Comparison of ENCODE assay signal across 8 mouse cellular contexts in genomic region chr14:20836905-20837376, GRCm38 (mm10). TPM values are rescaled to one million over a fixed set of nuclear protein-coding genes. Genes with fewer than 3 reads are reported as not detected.
DNase-seq lines count a peak whose midpoint lies in the region; ATAC-seq and TF ChIP-seq lines count a peak whose summit lies in the region.

No protein-coding gene starts in this region.

- no peak for TF ChIP-seq POLR2A in lung, adult 2 months (IDR thresholded peaks at IDR 0.05; ENCODE audit: borderline replicate concordance, extremely low read depth, low read depth, low read length)

- no peaks in the 10 kb centered on the region for H3K27me3 ChIP-seq in embryonic facial prominence, embryonic 12.5 days
- H3K27me3 ChIP-seq in hindbrain, embryonic 14.5 days (ENCODE audit: control insufficient read depth, insufficient read depth, low read length), result peaks cover 4% of the 10 kb centered on the region; the same call in 1 of the 2 replicates
- peaks cover 45% of the 10 kb centered on the region for H3K27me3 ChIP-seq in megakaryocyte, embryonic 14.5 days (replicated peaks)

- peak overlapping the region; percentile 94 for H3K4me2 ChIP-seq in embryonic facial prominence, embryonic 12.5 days (replicated peaks)
- H3K4me2 ChIP-seq in hindbrain, embryonic 14.5 days (replicated peaks), result peak overlapping the region; percentile 89

- no peaks in the 10 kb centered on the region for H3K9me3 ChIP-seq in embryonic facial prominence, embryonic 12.5 days
- H3K9me3 ChIP-seq in hindbrain, embryonic 14.5 days (ENCODE audit: control insufficient read depth, low read length), result no peaks in the 10 kb centered on the region
- H3K9me3 ChIP-seq in megakaryocyte, embryonic 14.5 days, result no peaks in the 10 kb centered on the region

- no peak for ATAC-seq in embryonic facial prominence, embryonic 12.5 days (ENCODE audit: insufficient number of reproducible peaks, insufficient read depth, low FRiP score, low TSS enrichment)
- peak; percentile 48; the same call in 1 of the 2 replicates for ATAC-seq in hindbrain, embryonic 14.5 days (ENCODE audit: low FRiP score)

- TF ChIP-seq CTCF in lung, adult 2 months (IDR thresholded peaks at IDR 0.05; ENCODE audit: insufficient read depth, low read length), result no peak

- no peaks in the 10 kb centered on the region for H3K36me3 ChIP-seq in embryonic facial prominence, embryonic 12.5 days
- H3K36me3 ChIP-seq in hindbrain, embryonic 14.5 days (replicated peaks; ENCODE audit: control insufficient read depth, insufficient read depth), result no peaks in the 10 kb centered on the region
- H3K36me3 ChIP-seq in megakaryocyte, embryonic 14.5 days (replicated peaks; ENCODE audit: low read length), result peaks cover 13% of the 10 kb centered on the region

- no peak overlapping the region; the same call in 1 of the 2 replicates for H3K27ac ChIP-seq in embryonic facial prominence, embryonic 12.5 days
- no peak overlapping the region for H3K27ac ChIP-seq in hindbrain, embryonic 14.5 days

- WGBS in lung, adult 2 months, result 12% methylated on average over 10 of the region's 10 CpGs
- WGBS in embryonic facial prominence, embryonic 12.5 days, result 5% methylated on average over 10 of the region's 10 CpGs
- WGBS in hindbrain, embryonic 14.5 days, result 6% methylated on average over 10 of the region's 10 CpGs

- peak overlapping the region; percentile 61 for H3K4me3 ChIP-seq in lung, adult 2 months (replicated peaks; ENCODE audit: extremely low read depth, low read depth, low read length)
- peak overlapping the region; percentile 51 for H3K4me3 ChIP-seq in embryonic facial prominence, embryonic 12.5 days
- peak overlapping the region; percentile 44 for H3K4me3 ChIP-seq in hindbrain, embryonic 14.5 days (replicated peaks; ENCODE audit: low read length)
- peak overlapping the region; percentile 94 for H3K4me3 ChIP-seq in megakaryocyte, embryonic 14.5 days (replicated peaks)

- peaks cover 8% of the 10 kb centered on the region; the same call in 1 of the 2 replicates for H3K4me1 ChIP-seq in lung, adult 2 months (ENCODE audit: control insufficient read depth, insufficient read depth, low read length)
- H3K4me1 ChIP-seq in embryonic facial prominence, embryonic 12.5 days, result no peaks in the 10 kb centered on the region
- H3K4me1 ChIP-seq in hindbrain, embryonic 14.5 days (replicated peaks; ENCODE audit: control insufficient read depth, insufficient read depth, low read length), result peaks cover 5% of the 10 kb centered on the region; the same call in 1 of the 2 replicates
- peaks cover 54% of the 10 kb centered on the region for H3K4me1 ChIP-seq in megakaryocyte, embryonic 14.5 days

- no peak for DNase-seq in lung, adult 2 months
- DNase-seq in lung, adult 18-20 months, result no peak
- DNase-seq in hindbrain, embryonic 14.5 days (ENCODE audit: low spot score), result no peak
- DNase-seq in adrenal gland, adult 8-10 months, result no peak
- DNase-seq in adrenal gland, postnatal 25 days, result no peak
- DNase-seq in adrenal gland, postnatal 10 days, result no peak

- peak overlapping the region; percentile 74 for H3K9ac ChIP-seq in embryonic facial prominence, embryonic 12.5 days
- H3K9ac ChIP-seq in hindbrain, embryonic 14.5 days, result peak overlapping the region; percentile 68

RNA-seq across cellular contexts. Expression of gene Plau, which starts 0.5 kb away (rescaled TPM):
- 2.2 and 6.1 TPM in 2 replicates for polyA plus RNA-seq in lung, adult 2 months (2012; rRNA removed)
- polyA plus RNA-seq in embryonic facial prominence, embryonic 12.5 days (2016; fragmentation: Nextera tagmentation; extraction: Ambion mirVana), result 0.99 and 1.2 TPM in 2 replicates
- 0.27 and 0.34 TPM in 2 replicates for polyA plus RNA-seq in hindbrain, embryonic 14.5 days (2014; fragmentation: Nextera tagmentation; extraction: Ambion mirVana)
- polyA plus RNA-seq in megakaryocyte, embryonic 14.5 days (2012; ENCODE audit: insufficient read depth, low replicate concordance), result 0.35 TPM in 1 of 2 replicates, not detected in the other
- total RNA-seq in adrenal gland, adult 8-10 months (2022), result 10 to 100 TPM; 22.1 to 48.3 (median 35.9) TPM
- 14.2 and 21.2 TPM in 2 replicates for total RNA-seq in adrenal gland, postnatal 25 days (2021)
- total RNA-seq in adrenal gland, postnatal 10 days (2021), result 10 to 100 TPM; 19.3 to 39.8 TPM

RNA-seq across cellular contexts. Expression of gene Camk2g, which starts 43.1 kb away (rescaled TPM):
- 30.1 and 30.9 TPM in 2 replicates for polyA plus RNA-seq in lung, adult 2 months (2012; rRNA removed)
- polyA plus RNA-seq in embryonic facial prominence, embryonic 12.5 days (2016; fragmentation: Nextera tagmentation; extraction: Ambion mirVana), result 68.7 and 76.5 TPM in 2 replicates
- polyA plus RNA-seq in hindbrain, embryonic 14.5 days (2014; fragmentation: Nextera tagmentation; extraction: Ambion mirVana), result 166 and 197 TPM in 2 replicates
- polyA plus RNA-seq in megakaryocyte, embryonic 14.5 days (2012; ENCODE audit: insufficient read depth, low replicate concordance), result 11.9 and 12.1 TPM in 2 replicates
- 10 to 100 TPM; 63.3 to 74.9 (median 69.1) TPM for total RNA-seq in adrenal gland, adult 8-10 months (2022)
- total RNA-seq in adrenal gland, postnatal 25 days (2021), result 49.0 and 62.6 TPM in 2 replicates
- 10 to 100 TPM; 35.1 to 57.4 TPM for total RNA-seq in adrenal gland, postnatal 10 days (2021)

Comparison
In these comparisons a context has a peak if more than half of its experiments do, and no peak if none do; other contexts are left out.
1. H3K4me3 ChIP-seq: peak in every context shown above with its lines; median percentile 94 in megakaryocyte, embryonic 14.5 days; 61 in lung, adult 2 months; 51 in embryonic facial prominence, embryonic 12.5 days; 44 in hindbrain, embryonic 14.5 days.